Mouse (Mus musculus) stomach, embryonic 14.5 days (tissue): ENCODE measurements around the gene 6330409D20Rik. TPM values are rescaled to one million over a fixed set of nuclear protein-coding genes. Genes with fewer than 3 reads are reported as not detected.
A peak's percentile ranks its signal among the peaks of the same experiment; 100 is the strongest.

ENCODE experiments used
- ATAC-seq: fragments of 200-750 bp; cut with Nextera tagmentation; 2 replicates; pipeline ENCODE4 v1.8.0; 2017; ENCODE audit warnings: low read depth, moderate TSS enrichment; ENCODE audit not compliant: insufficient number of reproducible peaks, insufficient read depth, low FRiP score
- H3K27ac ChIP-seq: fragments of 300-500 bp; sonication (generic); 2 replicates; pipeline ENCODE4 v1.5.1; 2014; ENCODE audit warnings: mild to moderate bottlenecking, low read length, moderate library complexity, mixed read lengths
- H3K27me3 ChIP-seq: fragments of 300-500 bp; sonication (generic); 2 replicates; pipeline ENCODE4 v1.6.1; 2014; ENCODE audit warnings: low read length, control low read depth, mixed read lengths; ENCODE audit not compliant: control insufficient read depth, insufficient read depth
- H3K36me3 ChIP-seq: fragments of 300-500 bp; sonication (generic); 2 replicates; pipeline ENCODE4 v1.6.1; 2014; ENCODE audit warnings: mild to moderate bottlenecking, control low read depth, low read length, moderate library complexity, mixed read lengths; ENCODE audit not compliant: control insufficient read depth, insufficient read depth
- H3K4me1 ChIP-seq: fragments of 300-500 bp; sonication (generic); 2 replicates; pipeline ENCODE4 v1.6.1; 2014; ENCODE audit warnings: low read length, control low read depth, mixed read lengths; ENCODE audit not compliant: control insufficient read depth, insufficient read depth
- H3K4me2 ChIP-seq: fragments of 300-500 bp; sonication (generic); replicated peaks from 2 replicates; pipeline ENCODE4 v1.6.1; 2014; ENCODE audit warnings: low read depth, low read length, control low read depth
- H3K4me3 ChIP-seq: fragments of 300-500 bp; sonication (generic); 2 replicates; pipeline ENCODE4 v1.5.1; 2014; ENCODE audit warnings: low read depth, low read length, control low read depth
- H3K9ac ChIP-seq: fragments of 300-500 bp; sonication (generic); replicated peaks from 2 replicates; pipeline ENCODE4 v1.6.1; 2014; ENCODE audit warnings: low read depth, mild to moderate bottlenecking, control low read depth, low read length, moderate library complexity, mixed read lengths
- H3K9me3 ChIP-seq: fragments of 300-500 bp; sonication (generic); 2 replicates; pipeline ENCODE4 v1.6.1; 2016; ENCODE audit warnings: low read depth, low read length, control low read depth; ENCODE audit not compliant: control insufficient read depth
- WGBS: fragments of 180-500 bp; shearing (Covaris S2); extraction: QIAGEN DNeasy Blood & Tissue Kit; methylation state at CpG from one replicate; pipeline ENCODE4 v1.1.7; 2014; 5-methylcytosine and 5-hydroxymethylcytosine counted together
- polyA plus RNA-seq: library from polyadenylated mRNA; unstranded; fragments of >200 nt; fragmentation: Nextera tagmentation; extraction: Ambion mirVana; gene quantifications from 2 replicates; pipeline ENCODE4 v1.2.1, GENCODE M21; 2014

6330409D20Rik gene
- polyA plus RNA-seq, 1 experiment from 2014 or later, result 0.67 TPM

GRCm38 (mm10) chr2:32694691-32695090 is 46.1 kb downstream of the 6330409D20Rik start:
- no peak for ATAC-seq
- WGBS, result 86% methylated on average over 12 of the region's 12 CpGs
- H3K9ac ChIP-seq, result no peak overlapping the region
- peak overlapping the region; percentile 83 for H3K4me2 ChIP-seq
- H3K27me3 ChIP-seq, result no peaks in the 10 kb centered on the region
- H3K4me1 ChIP-seq, result peaks cover 13% of the 10 kb centered on the region
- H3K36me3 ChIP-seq, result no peaks in the 10 kb centered on the region; the same call in 1 of the 2 replicates
- H3K9me3 ChIP-seq, result no peaks in the 10 kb centered on the region
- H3K4me3 ChIP-seq, result peak overlapping the region; percentile 92; the same call in 1 of the 2 replicates
- H3K27ac ChIP-seq, result peak overlapping the region; percentile 66; the same call in 1 of the 2 replicates

GRCm38 (mm10) chr2:32693823-32694411 is 46.9 kb downstream of the 6330409D20Rik start:
- H3K27ac ChIP-seq, result peak overlapping the region; percentile 66; the same call in 1 of the 2 replicates
- no peaks in the 10 kb centered on the region; the same call in 1 of the 2 replicates for H3K36me3 ChIP-seq
- peak overlapping the region; percentile 92 for H3K4me3 ChIP-seq
- peak; percentile 97 for ATAC-seq
- H3K4me2 ChIP-seq, result peak overlapping the region; percentile 83
- peak overlapping the region; percentile 73 for H3K9ac ChIP-seq
- no peaks in the 10 kb centered on the region for H3K9me3 ChIP-seq
- no peaks in the 10 kb centered on the region for H3K27me3 ChIP-seq
- H3K4me1 ChIP-seq, result peaks cover 13% of the 10 kb centered on the region
- WGBS, result under 1% methylated on average over 51 of the region's 51 CpGs

- no peak for ATAC-seq
- Histone ChIP-seq H3K9me3 (no peaks in the 10 kb centered on the region), H3K4me3 (peak overlapping the region; percentile 92), H3K9ac (peak overlapping the region; percentile 73), H3K27ac (peak overlapping the region; percentile 63; the same call in 1 of the 2 replicates), H3K4me2 (peak overlapping the region; percentile 83), H3K4me1 (peaks cover 13% of the 10 kb centered on the region), H3K27me3 (no peaks in the 10 kb centered on the region), H3K36me3 (no peaks in the 10 kb centered on the region; the same call in 1 of the 2 replicates)
- 13% methylated on average over 7 of the region's 7 CpGs for WGBS
Observed at GRCm38 (mm10) chr2:32693282-32693681, 47.5 kb downstream of the 6330409D20Rik start.

- Histone ChIP-seq H3K27me3 (no peaks in the 10 kb centered on the region), H3K9ac (0 out of 2 replicates have a peak overlapping the region, but pooled peaks have one; percentile 73), H3K27ac (no peak overlapping the region), H3K4me2 (peak overlapping the region; percentile 83), H3K9me3 (no peaks in the 10 kb centered on the region), H3K4me3 (0 out of 2 replicates have a peak overlapping the region, but pooled peaks have one; percentile 92), H3K36me3 (peaks cover 2% of the 10 kb centered on the region; the same call in 1 of the 2 replicates), H3K4me1 (peaks cover 13% of the 10 kb centered on the region)
- ATAC-seq, result no peak
- WGBS, result 94% methylated on average over 14 of the region's 14 CpGs
Observed at GRCm38 (mm10) chr2:32692496-32692895, 48.3 kb downstream of the 6330409D20Rik start.

- H3K4me3 ChIP-seq, result no peak overlapping the region
- peaks cover 13% of the 10 kb centered on the region for H3K4me1 ChIP-seq
- H3K9me3 ChIP-seq, result no peaks in the 10 kb centered on the region
- ATAC-seq, result no peak
- peak overlapping the region; percentile 6; the same call in 1 of the 2 replicates for H3K27ac ChIP-seq
- peaks cover 17% of the 10 kb centered on the region for H3K36me3 ChIP-seq
- H3K4me2 ChIP-seq, result 0 out of 2 replicates have a peak overlapping the region, but pooled peaks have one; percentile 7
- 73% methylated on average over 11 of the region's 11 CpGs for WGBS
- no peak overlapping the region for H3K9ac ChIP-seq
- no peaks in the 10 kb centered on the region for H3K27me3 ChIP-seq
Observed at GRCm38 (mm10) chr2:32691041-32691440, 49.8 kb downstream of the 6330409D20Rik start.

- Histone ChIP-seq H3K27ac (no peak overlapping the region), H3K4me2 (no peak overlapping the region), H3K4me3 (no peak overlapping the region), H3K9ac (no peak overlapping the region), H3K36me3 (peaks cover 33% of the 10 kb centered on the region), H3K9me3 (no peaks in the 10 kb centered on the region), H3K27me3 (no peaks in the 10 kb centered on the region), H3K4me1 (peaks cover 13% of the 10 kb centered on the region)
- 24% methylated on average over 5 of the region's 5 CpGs for WGBS
- ATAC-seq, result peak; percentile 11; the same call in 1 of the 2 replicates
Observed at GRCm38 (mm10) chr2:32689420-32689819, 51.4 kb downstream of the 6330409D20Rik start.

GRCm38 (mm10) chr2:32687562-32687961 is 53.3 kb downstream of the 6330409D20Rik start:
- Histone ChIP-seq H3K27me3 (no peaks in the 10 kb centered on the region), H3K4me1 (peaks cover 6% of the 10 kb centered on the region), H3K4me2 (no peak overlapping the region), H3K27ac (no peak overlapping the region), H3K4me3 (no peak overlapping the region), H3K9ac (no peak overlapping the region), H3K36me3 (peaks cover 50% of the 10 kb centered on the region), H3K9me3 (no peaks in the 10 kb centered on the region)
- WGBS, result 95% methylated on average over 8 of the region's 8 CpGs
- ATAC-seq, result no peak

GRCm38 (mm10) chr2:32686640-32687039 is 54.2 kb downstream of the 6330409D20Rik start:
- WGBS, result 88% methylated on average over 6 of the region's 6 CpGs
- peaks cover 51% of the 10 kb centered on the region for H3K36me3 ChIP-seq
- no peak overlapping the region for H3K4me2 ChIP-seq
- no peak for ATAC-seq
- H3K27me3 ChIP-seq, result no peaks in the 10 kb centered on the region
- no peak overlapping the region for H3K27ac ChIP-seq
- H3K9ac ChIP-seq, result no peak overlapping the region
- H3K9me3 ChIP-seq, result no peaks in the 10 kb centered on the region
- H3K4me3 ChIP-seq, result no peak overlapping the region
- peaks cover 4% of the 10 kb centered on the region for H3K4me1 ChIP-seq
